Mouse (Mus musculus) induced T-regulatory cell, adult 2 months (primary cell): ENCODE results near the gene Grk3.

Experiments used
- DNase-seq: peaks from one replicate; pipeline ENCODE4 v3.0.0-alpha.2; 2012; ENCODE audit warnings: low read depth

Grk3 gene

DNA sequence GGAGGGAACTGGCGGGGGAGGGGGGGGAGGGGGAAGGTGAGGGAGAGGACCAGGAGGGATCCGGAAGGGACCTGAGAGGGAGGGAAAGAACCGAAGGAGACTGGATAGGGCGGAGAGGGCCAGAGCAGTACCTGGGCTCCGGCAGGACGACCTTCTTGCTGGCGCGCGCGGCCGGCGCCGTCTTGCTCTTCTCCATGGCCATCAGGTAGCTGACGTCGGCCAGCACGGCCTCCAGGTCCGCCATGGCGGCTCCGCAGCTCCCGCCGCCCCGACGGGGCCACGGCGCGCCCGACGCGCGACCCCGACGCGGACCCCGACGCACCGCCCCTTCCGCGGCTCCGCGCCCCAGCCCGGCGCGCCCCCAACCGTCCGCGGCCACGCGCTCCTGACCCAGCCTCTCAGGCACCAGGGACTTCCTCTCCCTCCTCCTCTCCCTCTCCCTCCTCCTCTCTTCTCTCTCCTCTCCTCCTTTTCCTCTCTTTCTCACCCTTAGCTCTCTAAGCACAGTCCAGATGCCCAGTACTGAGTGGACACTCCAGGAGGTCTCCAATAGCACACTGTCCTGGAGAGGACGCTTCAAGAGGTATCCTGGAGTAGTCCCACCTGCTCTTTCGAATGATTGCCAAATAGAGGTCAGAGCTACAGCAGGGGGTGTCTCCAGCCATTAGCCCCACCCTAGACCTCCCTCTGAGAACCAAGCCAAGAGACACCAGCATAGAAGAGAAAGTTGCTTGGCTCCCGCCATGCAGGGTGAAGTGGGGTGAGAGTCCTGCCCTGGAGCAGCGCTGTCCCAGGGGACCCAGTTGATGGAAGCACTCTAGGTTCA, at the start of gene Grk3:
Gene Grk3 (minus strand): TSS at position 556 of the 826 bp plus-strand sequence.
- DNase-seq = no peak

DNA sequence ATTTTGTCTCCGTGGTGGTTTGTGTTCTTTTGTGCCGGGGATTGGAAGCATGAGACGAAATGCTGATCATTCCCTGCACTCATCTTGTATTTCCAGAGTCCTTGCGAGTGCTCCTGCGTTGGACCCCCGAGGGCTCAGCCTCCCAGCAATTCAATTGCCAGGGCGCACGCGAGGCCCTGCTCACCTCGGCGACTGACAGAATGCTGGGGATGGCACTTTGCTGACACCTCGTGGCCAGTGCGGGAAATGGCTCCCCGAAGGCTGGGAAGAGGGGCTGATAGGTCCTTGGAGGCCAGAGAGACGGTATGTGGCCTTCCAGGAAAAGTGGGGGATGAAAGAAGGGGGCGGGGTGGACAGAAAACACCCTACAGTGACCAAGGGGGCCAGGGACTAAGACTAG, 38.7 kb upstream of the Grk3 start:
- peak; percentile 68 for DNase-seq

DNA sequence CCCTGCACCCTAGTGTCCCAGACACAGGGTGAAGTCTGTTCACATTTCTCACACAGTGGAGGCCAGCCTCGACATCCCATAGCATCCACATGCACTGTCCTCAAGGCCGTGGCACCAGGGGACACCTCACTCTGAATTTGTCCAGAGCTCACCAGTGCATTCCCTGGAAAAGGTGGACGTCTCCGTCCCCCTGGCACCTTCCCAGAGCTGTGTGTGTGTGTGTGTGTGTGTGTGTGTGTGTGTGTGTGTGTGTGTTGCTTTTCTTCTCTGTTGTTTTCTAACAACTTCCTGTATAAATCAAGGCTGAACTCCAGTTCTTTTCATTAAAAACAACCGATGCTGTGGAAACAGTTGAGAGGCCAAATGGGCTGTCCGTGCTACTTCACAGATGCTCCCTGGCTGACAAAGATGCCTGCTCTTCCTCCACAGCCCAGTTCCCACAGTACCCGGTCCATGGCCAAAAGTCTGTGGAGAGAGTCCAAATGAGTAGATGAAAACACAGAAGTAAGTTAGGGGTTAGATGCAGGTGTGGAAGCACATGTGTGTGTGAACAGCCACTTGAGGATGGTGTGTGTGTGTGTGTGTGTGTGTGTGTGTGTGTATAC, 35.1 kb upstream of the Grk3 start:
- no peak for DNase-seq

DNA sequence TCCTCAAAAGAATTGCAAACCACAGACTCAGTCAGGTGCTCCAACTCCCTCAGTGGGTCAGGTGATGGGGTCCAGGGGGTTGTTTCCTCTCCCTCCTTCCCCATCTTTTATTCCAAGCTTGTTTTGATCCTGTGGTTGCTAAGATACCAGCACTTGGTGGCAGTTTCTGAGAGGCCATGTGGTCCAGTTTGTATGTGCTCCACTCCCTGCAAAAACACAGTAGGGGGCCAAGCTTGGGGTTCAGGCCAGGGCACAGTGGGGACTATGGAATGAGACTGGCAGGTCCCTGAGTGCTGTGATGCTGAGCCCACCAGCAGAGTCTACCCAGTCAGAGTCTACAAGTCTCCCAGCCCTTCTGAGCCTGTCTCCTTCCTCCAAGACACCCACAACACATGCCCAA, 34.3 kb upstream of the Grk3 start:
- no peak for DNase-seq

DNA sequence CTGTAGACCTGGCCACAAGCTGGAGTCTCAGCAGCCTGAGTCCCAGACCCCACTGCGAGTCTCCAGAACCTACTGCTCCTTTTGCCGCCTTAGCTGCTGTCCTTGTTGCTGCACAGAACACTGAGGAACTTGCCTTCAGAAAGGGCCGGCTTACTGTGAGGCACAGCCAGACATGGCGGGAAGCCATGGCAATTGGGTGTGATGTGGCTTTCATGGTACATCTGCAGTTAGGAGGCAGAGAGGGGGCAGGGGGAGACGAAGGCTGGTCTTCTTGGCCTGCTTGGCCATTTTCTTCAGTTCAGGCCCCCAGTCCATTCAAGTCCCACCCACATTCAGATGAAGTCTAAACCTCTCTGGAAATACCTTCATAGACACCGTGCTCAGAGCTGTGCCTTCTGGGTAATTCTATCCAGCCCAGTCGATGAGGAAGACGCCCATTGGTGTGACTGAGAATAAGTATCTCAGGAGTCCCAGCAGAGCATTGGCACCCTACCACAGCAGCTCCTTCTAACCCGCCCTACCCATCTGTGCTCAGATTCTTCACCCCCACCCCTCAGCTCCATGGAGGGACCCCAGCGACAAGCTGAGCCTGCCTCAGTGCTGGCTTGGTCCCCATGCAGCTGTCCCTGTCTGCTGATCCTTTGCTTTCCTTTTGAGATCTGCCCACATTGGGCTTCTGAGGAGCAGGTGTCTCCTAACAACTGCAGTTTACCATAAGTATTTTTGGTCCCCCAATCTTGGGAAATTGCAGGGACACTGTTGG, 30.1 kb upstream of the Grk3 start:
- no peak for DNase-seq

DNA sequence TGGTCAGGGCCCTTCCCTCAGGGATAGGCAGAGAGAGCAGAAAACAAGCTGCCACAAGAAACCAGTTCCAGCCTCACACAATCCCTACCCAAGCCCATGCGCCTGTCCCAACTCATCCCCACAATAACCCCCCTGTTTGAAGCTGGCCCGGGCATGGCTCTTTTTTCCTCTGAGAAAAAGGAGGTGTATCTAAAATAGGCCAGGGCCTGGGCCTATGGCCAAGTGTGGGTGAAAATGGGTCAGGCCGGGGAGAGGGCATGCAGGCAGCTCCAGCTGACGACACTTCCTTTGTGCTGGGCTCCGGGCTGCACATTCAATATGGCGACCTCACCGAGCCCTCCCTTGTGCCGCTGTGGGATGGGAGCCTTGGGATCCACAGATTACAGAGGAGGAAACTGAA, 27.9 kb upstream of the Grk3 start:
- DNase-seq = no peak

DNA sequence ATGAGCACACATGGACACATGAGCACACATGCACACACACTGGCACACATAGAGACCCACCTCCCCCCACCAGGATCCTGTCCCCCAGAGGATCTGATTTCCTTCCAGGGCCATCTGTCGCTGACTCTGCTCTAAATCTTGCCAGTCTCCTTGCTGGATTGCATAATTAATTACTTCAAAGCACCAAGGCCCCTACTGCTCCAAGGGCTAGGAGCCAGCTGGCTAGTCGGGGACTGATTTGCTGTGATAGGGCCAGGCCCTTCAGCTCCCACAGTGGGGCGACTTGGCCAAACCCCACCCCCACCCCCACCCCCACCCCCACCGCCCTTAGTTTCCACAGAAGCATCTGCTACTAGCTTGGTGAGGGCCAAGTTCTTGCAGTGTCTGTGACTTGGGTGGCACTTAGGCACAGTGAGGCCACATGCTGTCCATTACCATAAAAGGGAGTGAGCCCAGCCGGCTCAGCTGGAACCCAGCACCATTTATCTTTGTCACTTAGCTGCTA, 26.0 kb upstream of the Grk3 start:
- DNase-seq = no peak

DNA sequence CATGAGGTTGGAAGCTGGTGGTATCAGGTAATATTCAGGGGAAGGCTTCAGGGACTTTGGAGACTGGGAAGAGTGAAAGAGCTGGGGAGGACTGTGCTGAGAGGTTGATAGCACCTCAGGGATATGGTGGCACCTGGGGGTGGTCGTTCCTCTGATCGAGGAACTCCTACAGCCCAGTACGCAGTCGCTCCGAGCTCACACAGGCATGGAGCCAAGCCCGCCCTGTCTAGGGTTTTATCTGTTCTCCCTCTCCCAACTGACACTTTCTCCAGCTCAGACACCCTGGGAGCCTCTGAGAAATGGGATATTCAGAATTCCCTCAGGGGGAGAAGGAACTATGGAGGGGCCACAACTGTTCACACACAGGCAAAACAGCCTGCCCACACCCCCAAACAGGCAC, 25.2 kb upstream of the Grk3 start:
- no peak for DNase-seq

DNA sequence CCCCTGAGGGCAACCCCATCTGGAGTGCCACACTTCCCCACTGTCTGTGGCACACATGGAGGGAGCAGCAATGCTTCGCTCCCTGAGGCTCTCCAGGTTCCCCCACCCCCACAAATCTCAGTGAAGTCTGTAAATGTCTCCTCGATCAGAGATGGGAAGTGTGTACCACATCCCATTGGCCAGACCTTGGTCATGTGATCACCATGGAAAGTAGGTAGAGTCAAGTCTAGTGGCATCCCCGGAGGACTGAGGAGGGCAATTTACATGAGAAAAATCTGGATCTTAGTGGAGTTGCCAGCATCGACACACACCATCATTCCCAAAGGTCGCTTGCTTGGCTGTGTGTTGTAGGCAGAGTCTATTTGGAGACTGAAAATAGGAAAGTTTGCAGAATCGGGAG, 23.0 kb upstream of the Grk3 start:
- no peak for DNase-seq

DNA sequence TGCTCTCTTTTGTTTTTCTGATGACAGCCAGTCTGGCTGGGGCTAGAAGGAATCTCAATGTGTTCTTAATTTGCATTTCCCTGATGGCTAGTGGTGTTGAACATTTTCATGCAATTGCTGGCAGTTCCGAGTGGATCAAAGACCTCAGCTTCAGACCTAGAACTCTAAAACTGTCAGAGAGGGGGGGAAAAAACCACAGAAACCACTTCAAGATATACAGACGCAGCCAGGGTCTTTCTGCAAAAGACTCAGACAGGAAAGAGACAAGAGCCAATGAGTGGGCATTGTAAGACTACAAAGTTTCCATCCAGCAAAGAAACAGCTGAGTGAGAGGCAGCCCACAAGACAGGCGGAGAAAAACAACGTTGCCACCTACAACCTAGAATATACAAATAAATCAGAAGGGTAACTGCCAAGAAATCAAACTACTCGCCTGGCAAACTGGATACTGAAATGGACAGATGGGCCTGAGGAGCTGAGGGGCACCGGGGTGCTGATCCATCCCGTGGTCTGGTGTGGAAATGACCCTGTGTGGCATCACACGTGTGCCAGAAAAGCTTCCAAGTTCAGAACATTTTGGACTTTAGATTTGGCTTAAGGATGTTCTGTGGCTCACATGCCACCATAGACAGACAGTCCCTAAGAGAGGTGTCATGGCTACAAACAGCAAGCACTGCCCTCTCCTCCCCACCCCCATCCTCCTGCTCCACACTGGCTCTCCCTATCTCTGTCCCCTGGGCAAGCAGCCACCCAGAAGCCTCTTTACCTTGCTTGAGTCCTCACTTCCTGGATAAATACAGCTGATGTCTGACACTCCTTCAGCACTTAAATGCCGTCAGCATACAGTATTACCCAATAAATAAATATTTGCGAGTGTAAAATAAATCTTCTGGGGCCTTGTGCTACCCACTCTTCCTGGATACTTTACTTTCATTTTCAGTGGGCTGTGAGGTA, 19.8 kb upstream of the Grk3 start:
- peak; percentile 72 for DNase-seq

DNA sequence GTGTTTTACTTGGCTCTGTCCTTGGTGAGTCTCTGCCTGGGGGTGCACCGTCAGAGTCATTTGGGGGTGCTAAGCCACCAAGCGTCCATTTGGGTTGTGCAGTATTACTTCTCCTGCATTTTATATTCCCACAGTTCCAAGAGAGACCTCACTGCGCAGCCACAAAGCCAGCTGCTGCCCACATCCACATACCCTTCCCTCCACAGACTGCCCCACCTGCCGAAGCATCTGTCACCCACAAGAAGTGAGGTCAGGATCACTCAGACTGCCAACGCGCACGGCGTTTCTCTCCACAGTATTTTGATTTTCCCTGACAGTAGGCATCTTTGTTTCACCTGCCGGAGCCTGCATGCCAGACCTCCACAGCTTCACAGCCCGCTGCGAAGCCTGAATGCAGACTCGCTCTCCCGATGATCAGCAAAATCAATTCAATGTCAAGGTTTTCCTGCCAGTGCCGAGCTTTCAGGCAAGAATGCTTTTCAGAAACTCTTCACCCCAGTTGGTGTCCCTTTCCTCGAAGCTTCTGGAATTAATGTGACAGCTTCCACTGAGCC, 15.7 kb upstream of the Grk3 start:
- no peak for DNase-seq

DNA sequence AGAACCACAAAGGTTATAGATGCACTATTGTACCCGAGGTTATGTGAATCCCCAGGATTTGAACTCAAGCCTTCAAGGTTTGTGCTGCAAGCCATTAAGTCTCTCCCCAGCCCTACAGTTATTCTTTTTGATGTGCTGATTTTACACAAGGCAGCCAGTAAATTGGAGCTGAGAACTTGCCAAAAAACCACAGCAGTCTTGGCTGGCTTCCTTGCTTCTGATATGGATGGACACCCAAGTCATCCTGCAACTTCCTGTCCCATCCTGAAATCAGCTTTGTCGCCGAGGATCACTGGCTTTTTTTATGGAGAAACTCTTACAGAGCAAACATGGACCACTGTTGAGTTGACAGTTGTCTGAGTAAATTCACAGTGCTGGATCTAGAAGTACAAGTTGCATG, 14.5 kb upstream of the Grk3 start:
- DNase-seq = no peak

DNA sequence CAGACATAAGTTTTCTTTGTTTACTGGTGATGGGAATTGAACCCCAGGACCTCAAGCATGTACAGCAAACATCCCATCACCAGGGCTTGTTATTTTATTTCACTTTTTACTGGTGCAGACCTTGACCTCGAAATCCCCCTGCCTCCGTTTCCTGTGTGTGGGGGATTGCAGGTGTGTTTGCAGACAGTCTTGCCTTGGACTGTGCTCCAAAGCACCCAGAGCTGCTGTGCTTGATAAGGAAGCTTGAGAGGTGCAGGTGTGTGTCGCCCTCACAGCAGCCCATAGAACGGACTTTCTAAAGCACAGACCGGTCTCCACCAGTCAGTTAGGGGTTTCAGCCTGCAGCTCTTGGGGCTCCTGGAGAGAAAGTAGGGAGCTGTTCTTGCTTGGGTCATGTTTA, 11.1 kb upstream of the Grk3 start:
- DNase-seq = no peak

DNA sequence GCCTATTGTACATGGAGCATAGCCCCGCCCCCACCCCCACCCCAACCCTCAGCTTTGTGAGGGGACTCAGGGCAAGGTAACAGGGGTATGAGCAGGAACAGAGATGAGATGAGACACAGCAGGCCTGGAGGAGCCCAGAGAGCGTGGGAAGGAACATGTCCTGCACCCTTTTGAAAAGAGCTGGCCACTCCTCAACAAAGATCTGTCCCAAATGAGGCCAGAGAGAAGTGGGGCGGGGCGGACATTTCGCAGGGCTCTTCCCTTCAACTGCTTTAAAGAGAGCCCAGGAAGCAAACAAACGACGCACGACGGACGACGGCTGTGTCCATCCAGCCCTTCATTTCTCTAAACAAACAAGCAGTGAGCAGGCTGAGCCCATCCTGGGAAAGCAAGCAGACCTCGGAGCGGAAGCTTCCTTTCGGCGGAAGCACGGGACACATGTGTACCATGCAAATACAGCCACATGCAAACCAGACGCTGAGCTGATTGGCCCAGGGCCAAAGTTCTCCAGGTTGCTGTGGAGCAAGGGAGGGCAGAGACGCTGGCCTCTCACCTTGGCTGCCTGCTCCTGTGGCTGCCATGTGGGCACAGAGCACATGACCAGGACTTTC, 8.7 kb upstream of the Grk3 start:
- no peak for DNase-seq

DNA sequence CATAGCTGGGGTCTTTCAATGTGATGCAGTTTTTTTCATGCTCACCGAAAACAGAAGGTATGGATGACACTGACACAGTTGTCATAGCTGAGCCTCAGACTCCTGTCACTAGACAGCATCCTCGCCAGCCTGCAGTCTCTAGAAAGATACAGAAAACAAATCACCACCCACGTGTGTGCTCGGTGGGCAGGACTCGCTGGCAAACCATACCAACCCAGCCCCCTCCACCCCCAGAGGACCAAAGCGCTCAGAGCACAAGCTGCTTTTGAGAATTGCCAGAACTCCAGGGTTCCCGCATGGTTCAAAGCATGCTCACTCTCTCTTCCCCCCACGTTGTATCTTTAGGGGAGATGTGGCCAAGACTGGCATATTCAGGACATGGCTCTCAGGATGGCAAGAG, 2.6 kb upstream of the Grk3 start:
- DNase-seq = no peak

DNA sequence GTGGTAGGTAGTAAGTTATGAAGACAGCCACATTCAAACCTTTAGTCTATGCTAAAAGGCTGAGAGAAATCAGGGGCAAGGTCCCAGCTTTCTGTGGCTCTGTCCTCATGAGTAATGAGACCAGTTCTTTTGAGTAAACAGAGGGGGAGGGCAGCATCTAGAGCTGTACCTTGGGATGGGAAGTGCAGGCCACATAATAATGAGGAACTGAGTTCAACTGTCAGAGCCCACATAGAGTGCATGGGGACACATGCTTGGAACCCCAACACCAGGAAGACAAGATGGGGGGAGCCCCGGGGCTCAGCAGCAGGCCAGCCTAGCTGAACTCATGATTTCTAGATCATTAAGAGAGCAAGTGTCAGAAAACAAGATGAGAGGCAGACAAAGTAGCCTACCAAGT, 1.4 kb upstream of the Grk3 start:
- no peak for DNase-seq

DNA sequence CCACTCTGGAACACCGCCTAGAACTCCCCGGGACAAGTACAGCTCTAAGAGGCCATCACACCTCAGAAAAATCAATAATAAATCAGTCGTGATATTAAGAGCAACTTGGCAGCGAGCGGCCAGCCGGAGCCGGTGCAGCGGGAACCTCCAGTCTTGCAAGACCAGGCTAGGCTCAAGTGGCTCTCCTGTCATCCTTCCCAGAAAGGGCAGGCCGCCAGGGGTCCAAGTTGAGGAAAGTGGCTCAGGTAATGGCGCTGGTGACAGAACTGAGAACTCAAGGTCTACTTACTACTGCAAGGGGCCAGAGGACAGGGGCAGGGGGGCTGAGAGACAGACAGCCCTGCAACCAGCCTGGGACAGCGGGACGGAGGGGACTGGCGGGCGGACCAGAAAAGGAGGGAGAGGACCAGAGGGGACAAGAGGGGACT, 769 bp downstream of the Grk3 start:
- no peak for DNase-seq

DNA sequence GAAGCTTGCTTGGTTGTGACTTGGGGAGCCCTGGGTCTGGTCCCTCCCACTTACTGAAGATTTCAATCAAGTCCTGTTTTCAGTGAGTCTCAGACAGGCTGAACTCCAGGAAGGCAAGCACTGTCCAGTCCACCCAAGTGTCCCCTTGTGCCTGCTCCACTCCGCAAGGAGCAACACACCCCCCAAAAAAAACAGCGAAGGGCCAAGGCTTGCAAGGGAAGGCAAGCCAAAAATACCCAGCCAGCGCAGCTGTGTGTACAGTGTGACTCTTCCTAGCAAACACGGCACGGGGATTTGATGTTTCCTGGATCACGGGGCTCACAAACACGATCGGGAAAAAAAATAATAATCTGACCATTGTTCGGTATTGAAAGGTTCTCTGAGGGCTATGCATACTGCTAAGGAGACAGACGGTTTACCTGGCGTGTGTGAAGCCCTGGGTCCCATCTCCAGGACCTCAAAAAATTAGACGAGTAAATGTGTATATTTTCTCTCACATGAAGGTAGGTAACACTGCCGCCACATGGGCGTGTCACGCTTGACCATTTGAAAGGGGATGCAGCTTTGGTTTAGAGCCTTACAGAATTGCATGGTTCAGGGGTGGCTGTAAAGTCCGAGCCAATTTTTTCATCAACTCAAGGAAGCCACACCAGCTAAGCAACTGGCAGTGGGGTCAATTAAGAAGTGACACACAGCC, 1.3 kb downstream of the Grk3 start:
- no peak for DNase-seq

DNA sequence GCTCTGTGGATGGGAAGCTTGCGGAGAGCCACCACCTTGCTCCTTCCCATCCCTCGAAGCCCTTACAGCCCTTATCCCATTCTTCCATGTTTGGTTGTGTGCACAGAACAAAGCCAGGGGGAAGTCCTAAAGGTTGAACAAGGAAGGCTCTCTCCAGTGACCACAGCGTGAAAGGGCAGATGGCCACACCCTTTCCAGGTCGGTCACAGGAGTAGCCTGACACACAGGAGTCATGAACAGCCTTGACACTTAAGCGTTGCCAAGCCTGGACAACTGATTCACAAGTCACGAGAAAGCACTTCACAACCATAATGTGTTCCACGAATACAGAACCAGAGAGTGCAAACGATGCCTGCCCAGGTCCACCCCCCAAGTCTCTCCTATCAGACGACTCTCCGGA, 3.7 kb downstream of the Grk3 start:
- DNase-seq = no peak

DNA sequence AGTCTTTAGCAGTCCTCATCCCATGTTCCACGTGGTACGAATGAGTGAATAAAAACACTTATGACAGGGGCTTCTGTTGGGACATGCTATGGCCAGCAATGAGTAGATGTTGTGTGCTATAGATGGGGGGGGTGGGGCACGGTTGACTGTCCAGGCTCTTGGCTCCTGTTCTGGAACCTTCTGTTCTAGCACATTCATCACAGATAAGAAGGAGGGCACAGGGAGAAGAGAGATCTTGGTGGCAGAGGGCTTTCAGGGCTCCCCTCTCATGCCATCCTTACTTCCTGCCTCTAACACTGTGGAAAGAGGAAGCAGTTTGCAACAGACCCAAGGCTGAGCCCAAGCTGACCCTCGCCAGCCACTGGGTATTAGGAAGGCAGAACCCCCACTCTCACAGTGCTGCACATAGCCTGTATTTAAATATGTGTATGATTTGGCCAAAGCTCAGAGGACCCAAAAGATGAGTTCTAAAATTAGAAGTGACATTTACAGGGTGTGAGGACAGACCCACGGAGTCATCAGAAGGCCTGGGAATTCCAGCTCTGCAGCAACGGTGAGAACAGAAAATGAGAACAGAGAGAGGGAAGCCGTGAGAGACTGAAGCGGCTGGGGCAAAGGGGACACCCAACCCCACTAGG, 6.3 kb downstream of the Grk3 start:
- DNase-seq = no peak
